Mouse (Mus musculus) liver, embryonic 15.5 days (tissue): ENCODE data around the gene Hk2. TPM values are rescaled to one million over a fixed set of nuclear protein-coding genes. Genes with fewer than 3 reads are reported as not detected.
A peak's percentile ranks its signal among the peaks of the same experiment; 100 is the strongest.

Experiments used
- ATAC-seq: fragments of 200-750 bp; cut with Nextera tagmentation; 2 replicates; pipeline ENCODE4 v1.8.0; 2017; ENCODE audit warnings: moderate number of reproducible peaks, mild to moderate bottlenecking, moderate library complexity; ENCODE audit not compliant: insufficient read depth
- H3K27ac ChIP-seq: fragments of 300-500 bp; sonication (generic); replicated peaks from 2 replicates; pipeline ENCODE4 v1.5.1; 2015; ENCODE audit warnings: mild to moderate bottlenecking, inconsistent platforms
- H3K27me3 ChIP-seq: fragments of 300-500 bp; sonication (generic); 2 replicates; pipeline ENCODE4 v1.6.1; 2015; ENCODE audit warnings: mild to moderate bottlenecking, inconsistent platforms
- H3K36me3 ChIP-seq: fragments of 300-500 bp; sonication (generic); replicated peaks from 2 replicates; pipeline ENCODE4 v1.6.1; 2015; ENCODE audit warnings: moderate library complexity, mild to moderate bottlenecking, inconsistent platforms
- H3K4me1 ChIP-seq: fragments of 300-500 bp; sonication (generic); replicated peaks from 2 replicates; pipeline ENCODE4 v1.6.1; 2015; ENCODE audit warnings: inconsistent platforms
- H3K4me2 ChIP-seq: fragments of 300-500 bp; sonication (generic); 2 replicates; pipeline ENCODE4 v1.6.1; 2015; ENCODE audit warnings: moderate library complexity, mild to moderate bottlenecking, inconsistent platforms
- H3K4me3 ChIP-seq: fragments of 300-500 bp; sonication (generic); replicated peaks from 2 replicates; pipeline ENCODE4 v1.5.1; 2015; ENCODE audit warnings: mild to moderate bottlenecking, inconsistent platforms
- H3K9ac ChIP-seq: fragments of 300-500 bp; sonication (generic); 2 replicates; pipeline ENCODE4 v1.6.1; 2015; ENCODE audit warnings: moderate library complexity, mild to moderate bottlenecking, inconsistent platforms
- H3K9me3 ChIP-seq: fragments of 300-500 bp; sonication (generic); replicated peaks from 2 replicates; pipeline ENCODE4 v1.6.1; 2016; ENCODE audit warnings: inconsistent platforms
- WGBS: fragments of 180-500 bp; shearing (Covaris S2); methylation state at CpG from one replicate; pipeline ENCODE4 v1.1.7; 2015; ENCODE audit warnings: mixed read lengths; ENCODE audit not compliant: insufficient replicate concordance; 5-methylcytosine and 5-hydroxymethylcytosine counted together
- polyA plus RNA-seq: library from polyadenylated mRNA; unstranded; fragments of >200 nt; fragmentation: Nextera tagmentation; extraction: Ambion mirVana; gene quantifications from 2 replicates; pipeline ENCODE4 v1.2.1, GENCODE M21; 2015

The Hk2 gene
- 4.7 and 5.2 TPM in 2 replicates for polyA plus RNA-seq

GRCm38 (mm10) chr6:82774321-82774764 is at the start of gene Hk2:
Gene Hk2 (minus strand): TSS chr6:82774454.
- Histone ChIP-seq H3K27ac (peak within 1 kb of the TSS; percentile 65), H3K27me3 (peaks cover 36% of the 10 kb centered on the region), H3K36me3 (no peaks in the 10 kb centered on the region), H3K9ac (peak within 1 kb of the TSS; percentile 51), H3K4me3 (peak within 1 kb of the TSS; percentile 63), H3K4me1 (peaks cover 57% of the 10 kb centered on the region), H3K9me3 (no peaks in the 10 kb centered on the region), H3K4me2 (peak within 1 kb of the TSS; percentile 89)
- peak; percentile 94 for ATAC-seq
- whole genome bisulfite sequencing, result under 1% methylated on average over 39 of the region's 39 CpGs

- H3K4me3 ChIP-seq, result no peak overlapping the region
- no peaks in the 10 kb centered on the region for H3K36me3 ChIP-seq
- peak; percentile 72 for ATAC-seq
- 11% methylated on average over 4 of the region's 4 CpGs for WGBS
- H3K4me1 ChIP-seq, result peaks cover 48% of the 10 kb centered on the region
- H3K27ac ChIP-seq, result peak overlapping the region; percentile 51
- H3K4me2 ChIP-seq, result 0 out of 2 replicates have a peak overlapping the region, but pooled peaks have one; percentile 25
- no peaks in the 10 kb centered on the region for H3K9me3 ChIP-seq
- no peaks in the 10 kb centered on the region for H3K27me3 ChIP-seq
- H3K9ac ChIP-seq, result no peak overlapping the region
Measured at GRCm38 (mm10) chr6:82821758-82822253, 47.6 kb upstream of the Hk2 start.

- no peak overlapping the region for H3K9ac ChIP-seq
- no peak for ATAC-seq
- 29% methylated on average over 3 of the region's 3 CpGs for WGBS
- no peak overlapping the region for H3K27ac ChIP-seq
- peaks cover 48% of the 10 kb centered on the region for H3K4me1 ChIP-seq
- H3K36me3 ChIP-seq, result no peaks in the 10 kb centered on the region
- no peak overlapping the region for H3K4me3 ChIP-seq
- H3K4me2 ChIP-seq, result no peak overlapping the region
- no peaks in the 10 kb centered on the region for H3K9me3 ChIP-seq
- H3K27me3 ChIP-seq, result no peaks in the 10 kb centered on the region
Measured at GRCm38 (mm10) chr6:82820716-82821115, 46.5 kb upstream of the Hk2 start.

GRCm38 (mm10) chr6:82814821-82815220 is 40.6 kb upstream of the Hk2 start:
- no peaks in the 10 kb centered on the region for H3K36me3 ChIP-seq
- no peaks in the 10 kb centered on the region for H3K27me3 ChIP-seq
- H3K4me3 ChIP-seq, result no peak overlapping the region
- no peak overlapping the region for H3K27ac ChIP-seq
- H3K9me3 ChIP-seq, result no peaks in the 10 kb centered on the region
- H3K4me1 ChIP-seq, result 0 out of 2 replicates have a peak, but pooled peaks cover 8% of the 10 kb centered on the region
- no peak overlapping the region for H3K4me2 ChIP-seq
- no peak for ATAC-seq
- 18% methylated on average over 4 of the region's 4 CpGs for WGBS
- H3K9ac ChIP-seq, result no peak overlapping the region

GRCm38 (mm10) chr6:82807984-82808700 is 33.9 kb upstream of the Hk2 start:
- Histone ChIP-seq H3K9me3 (no peaks in the 10 kb centered on the region), H3K27me3 (no peaks in the 10 kb centered on the region), H3K9ac (no peak overlapping the region), H3K36me3 (no peaks in the 10 kb centered on the region), H3K27ac (no peak overlapping the region), H3K4me2 (no peak overlapping the region), H3K4me1 (peaks cover 6% of the 10 kb centered on the region; the same call in 1 of the 2 replicates), H3K4me3 (no peak overlapping the region)
- no peak for ATAC-seq
- WGBS, result 71% methylated on average over 7 of the region's 7 CpGs

- Histone ChIP-seq H3K9ac (no peak overlapping the region), H3K4me1 (peaks cover 6% of the 10 kb centered on the region; the same call in 1 of the 2 replicates), H3K27ac (no peak overlapping the region), H3K4me2 (no peak overlapping the region), H3K9me3 (no peaks in the 10 kb centered on the region), H3K36me3 (no peaks in the 10 kb centered on the region), H3K4me3 (no peak overlapping the region), H3K27me3 (no peaks in the 10 kb centered on the region)
- no peak for ATAC-seq
- 52% methylated on average over 3 of the region's 3 CpGs for WGBS
Measured at GRCm38 (mm10) chr6:82806971-82807370, 32.7 kb upstream of the Hk2 start.

- no peak overlapping the region for H3K9ac ChIP-seq
- ATAC-seq, result no peak; the same call in 1 of the 2 replicates
- peaks cover 6% of the 10 kb centered on the region; the same call in 1 of the 2 replicates for H3K4me1 ChIP-seq
- H3K9me3 ChIP-seq, result no peaks in the 10 kb centered on the region
- H3K4me3 ChIP-seq, result no peak overlapping the region
- H3K36me3 ChIP-seq, result no peaks in the 10 kb centered on the region
- 70% methylated on average over 6 of the region's 6 CpGs for WGBS
- no peak overlapping the region for H3K4me2 ChIP-seq
- H3K27me3 ChIP-seq, result no peaks in the 10 kb centered on the region
- H3K27ac ChIP-seq, result no peak overlapping the region
Measured at GRCm38 (mm10) chr6:82806503-82806902, 32.2 kb upstream of the Hk2 start.

- no peak overlapping the region for H3K27ac ChIP-seq
- ATAC-seq, result no peak
- no peak overlapping the region for H3K9ac ChIP-seq
- H3K36me3 ChIP-seq, result no peaks in the 10 kb centered on the region
- H3K27me3 ChIP-seq, result no peaks in the 10 kb centered on the region
- peaks cover 6% of the 10 kb centered on the region; the same call in 1 of the 2 replicates for H3K4me1 ChIP-seq
- H3K9me3 ChIP-seq, result no peaks in the 10 kb centered on the region
- no peak overlapping the region for H3K4me2 ChIP-seq
- no peak overlapping the region for H3K4me3 ChIP-seq
- 49% methylated on average over 3 of the region's 3 CpGs for WGBS
Measured at GRCm38 (mm10) chr6:82805894-82806293, 31.6 kb upstream of the Hk2 start.

- ATAC-seq, result no peak
- H3K4me2 ChIP-seq, result no peak overlapping the region
- no peak overlapping the region for H3K27ac ChIP-seq
Measured at GRCm38 (mm10) chr6:82804984-82805383, 30.7 kb upstream of the Hk2 start.

GRCm38 (mm10) chr6:82798202-82798737 is 24.0 kb upstream of the Hk2 start:
- Histone ChIP-seq H3K4me3 (no peak overlapping the region), H3K9me3 (no peaks in the 10 kb centered on the region), H3K4me1 (peaks cover 6% of the 10 kb centered on the region; the same call in 1 of the 2 replicates), H3K9ac (no peak overlapping the region), H3K4me2 (no peak overlapping the region), H3K27ac (peak overlapping the region; percentile 61; the same call in 1 of the 2 replicates), H3K27me3 (no peaks in the 10 kb centered on the region), H3K36me3 (no peaks in the 10 kb centered on the region)
- 25% methylated on average over 3 of the region's 3 CpGs for WGBS
- no peak for ATAC-seq

More at GRCm38 (mm10) chr6:82804984-82805383, 30.7 kb upstream of the Hk2 start:
- Histone ChIP-seq H3K27me3 (no peaks in the 10 kb centered on the region), H3K9me3 (no peaks in the 10 kb centered on the region), H3K4me1 (peaks cover 6% of the 10 kb centered on the region; the same call in 1 of the 2 replicates), H3K4me3 (no peak overlapping the region), H3K36me3 (no peaks in the 10 kb centered on the region), H3K9ac (no peak overlapping the region)
- WGBS, result 49% methylated on average over 3 of the region's 3 CpGs

GRCm38 (mm10) chr6:82797300-82797839 is 23.1 kb upstream of the Hk2 start:
- Histone ChIP-seq H3K4me1 (peaks cover 6% of the 10 kb centered on the region; the same call in 1 of the 2 replicates), H3K9me3 (no peaks in the 10 kb centered on the region), H3K27ac (peak overlapping the region; percentile 61; the same call in 1 of the 2 replicates), H3K4me3 (no peak overlapping the region), H3K4me2 (no peak overlapping the region), H3K9ac (no peak overlapping the region), H3K27me3 (no peaks in the 10 kb centered on the region), H3K36me3 (no peaks in the 10 kb centered on the region)
- ATAC-seq, result no peak
- WGBS, result 9% methylated on average over 5 of the region's 5 CpGs
